Mouse (Mus musculus) frontal cortex, postnatal 25 days (tissue): ENCODE data around the gene Adgra3.

Experiments used
- DNase-seq, 2 experiments: peaks; one replicate each; pipeline ENCODE4 v3.0.0; 2022; ENCODE audit warnings: low spot score in 2 of 2

The Adgra3 gene

GRCm38 (mm10) chr5:50031763-50032272, 27.0 kb downstream of the Adgra3 start:
- no peak for DNase-seq

GRCm38 (mm10) chr5:50031288-50031687, 27.5 kb downstream of the Adgra3 start:
- DNase-seq, result no peak

GRCm38 (mm10) chr5:50029662-50030061, 29.1 kb downstream of the Adgra3 start:
- no peak for DNase-seq

GRCm38 (mm10) chr5:50027561-50027960, 31.2 kb downstream of the Adgra3 start:
- no peak for DNase-seq

GRCm38 (mm10) chr5:50027001-50027400, 31.8 kb downstream of the Adgra3 start:
- no peak for DNase-seq

GRCm38 (mm10) chr5:50026148-50026547, 32.7 kb downstream of the Adgra3 start:
- DNase-seq, result no peak

GRCm38 (mm10) chr5:50024097-50024496, 34.7 kb downstream of the Adgra3 start:
- no peak for DNase-seq

- no peak for DNase-seq
Measured at GRCm38 (mm10) chr5:50015987-50016587, 42.7 kb downstream of the Adgra3 start.

GRCm38 (mm10) chr5:50015147-50015697, 43.6 kb downstream of the Adgra3 start:
- no peak for DNase-seq

- no peak for DNase-seq
Measured at GRCm38 (mm10) chr5:50014658-50015057, 44.1 kb downstream of the Adgra3 start.

- no peak for DNase-seq
Measured at GRCm38 (mm10) chr5:50013965-50014364, 44.8 kb downstream of the Adgra3 start.

- no peak for DNase-seq
Measured at GRCm38 (mm10) chr5:50008841-50009240, 50.0 kb downstream of the Adgra3 start.

GRCm38 (mm10) chr5:50006915-50007658, 51.7 kb downstream of the Adgra3 start:
- no peak for DNase-seq

GRCm38 (mm10) chr5:50002269-50002668, 56.5 kb downstream of the Adgra3 start:
- no peak for DNase-seq

GRCm38 (mm10) chr5:49999764-50000163, 59.0 kb downstream of the Adgra3 start:
- no peak for DNase-seq

- no peak for DNase-seq
Measured at GRCm38 (mm10) chr5:49997019-49997418, 61.8 kb downstream of the Adgra3 start.

- peak in 1 of 2 experiments; percentile 11 for DNase-seq
Measured at GRCm38 (mm10) chr5:49996457-49996856, 62.3 kb downstream of the Adgra3 start.

GRCm38 (mm10) chr5:49990737-49991323, 68.0 kb downstream of the Adgra3 start:
- DNase-seq, result no peak

- no peak for DNase-seq
Measured at GRCm38 (mm10) chr5:49988015-49988798, 70.6 kb downstream of the Adgra3 start.

GRCm38 (mm10) chr5:49980727-49981126, 78.1 kb downstream of the Adgra3 start:
- DNase-seq, result no peak

- DNase-seq, result no peak
Measured at GRCm38 (mm10) chr5:49979246-49979645, 79.6 kb downstream of the Adgra3 start.

- DNase-seq, result peak; percentile 58 to 77
Measured at GRCm38 (mm10) chr5:49975971-49976370, 82.8 kb downstream of the Adgra3 start.
